Mouse (Mus musculus): ENCODE data around the gene Dclk1. TPM values are rescaled to one million over a fixed set of nuclear protein-coding genes. Genes with fewer than 3 reads are reported as not detected.

Gene Dclk1
- total RNA-seq, 2 experiments from 2014 or later = 4.3 to 5.8 TPM

GRCm38 (mm10) chr3:55333511-55333910, 91.3 kb downstream of the Dclk1 start:
- DNase-seq = no peak

- peak; percentile 55 to 59 for DNase-seq
These were observed 94.7 kb downstream of the Dclk1 start for GRCm38 (mm10) chr3:55336895-55337294.

- DNase-seq = no peak
These were observed 95.5 kb downstream of the Dclk1 start for GRCm38 (mm10) chr3:55337671-55338070.

GRCm38 (mm10) chr3:55342445-55342844, 100.3 kb downstream of the Dclk1 start:
- no peak for DNase-seq

- no peak for DNase-seq
These were observed 105.3 kb downstream of the Dclk1 start for GRCm38 (mm10) chr3:55347371-55348025.

GRCm38 (mm10) chr3:55348026-55348390, 105.8 kb downstream of the Dclk1 start:
- DNase-seq = no peak

DNA sequence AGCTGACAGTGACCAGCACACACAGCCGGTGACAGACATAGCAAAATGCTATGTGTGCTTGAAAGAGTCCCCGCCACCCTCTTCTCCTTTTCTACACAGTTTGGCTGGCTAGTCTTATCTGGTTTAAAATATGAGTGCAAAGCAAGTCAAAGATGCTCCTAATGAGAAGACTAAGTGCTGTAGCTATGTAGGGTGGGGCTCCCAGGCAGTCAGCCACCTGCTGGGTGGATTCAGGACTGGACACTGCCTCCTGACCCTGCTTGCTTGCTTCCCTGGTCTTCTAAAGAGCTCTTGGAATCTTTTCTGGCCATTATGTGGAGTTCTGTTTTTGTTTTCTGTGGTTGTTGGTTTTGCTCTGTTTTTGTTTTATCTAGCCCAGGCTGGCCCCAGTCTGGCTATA, 108.0 kb downstream of the Dclk1 start:
- no peak for DNase-seq

GRCm38 (mm10) chr3:55351281-55352052, 109.3 kb downstream of the Dclk1 start:
- DNase-seq = no peak

GRCm38 (mm10) chr3:55352529-55352928, 110.4 kb downstream of the Dclk1 start:
- DNase-seq = peak; percentile 15 to 18

DNA sequence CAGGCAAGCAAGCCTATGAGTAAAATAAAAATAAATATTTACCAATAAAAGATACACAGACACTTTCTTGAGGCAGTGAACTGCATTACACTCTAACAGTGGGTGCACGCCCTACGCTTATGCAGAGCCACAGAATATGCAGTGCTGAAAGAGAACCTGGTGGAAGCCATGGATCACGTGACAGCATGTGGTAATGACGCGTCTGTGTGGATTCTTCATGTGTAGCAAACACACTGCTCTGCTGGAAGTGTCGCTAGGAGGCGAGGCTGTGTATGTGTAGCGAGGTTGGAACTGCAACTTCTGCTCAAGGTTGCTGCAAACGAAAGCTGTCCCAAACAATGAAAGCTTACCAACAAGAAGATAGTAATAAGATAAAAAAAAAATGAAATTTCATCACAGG, 111.0 kb downstream of the Dclk1 start:
- no peak for DNase-seq

GRCm38 (mm10) chr3:55353909-55354511, 111.8 kb downstream of the Dclk1 start:
- DNase-seq = peak; percentile 51 to 66

- peak; percentile 32 to 81 for DNase-seq
These were observed 112.6 kb downstream of the Dclk1 start for GRCm38 (mm10) chr3:55354765-55355164.

DNA sequence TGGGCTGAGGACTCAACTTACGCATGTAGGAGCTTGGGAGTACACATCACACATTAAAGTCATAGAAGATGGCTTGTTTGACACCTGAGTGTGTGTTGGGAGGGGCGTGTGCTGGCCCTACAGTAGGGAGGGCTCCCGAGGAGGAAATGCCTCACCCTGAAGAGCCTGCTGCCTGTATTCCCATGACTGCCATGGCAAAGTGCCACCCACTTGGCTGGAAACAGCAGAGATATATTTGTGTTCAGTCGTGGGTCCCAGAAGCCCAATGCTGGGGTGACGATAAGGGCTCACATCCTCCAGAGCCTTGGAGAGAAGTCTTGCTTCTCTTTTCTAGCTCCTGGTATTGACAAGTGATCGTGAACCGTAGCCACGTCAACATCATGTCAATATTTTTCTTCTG, 116.3 kb downstream of the Dclk1 start:
- peak in 1 of 2 experiments; percentile 30 for DNase-seq

DNA sequence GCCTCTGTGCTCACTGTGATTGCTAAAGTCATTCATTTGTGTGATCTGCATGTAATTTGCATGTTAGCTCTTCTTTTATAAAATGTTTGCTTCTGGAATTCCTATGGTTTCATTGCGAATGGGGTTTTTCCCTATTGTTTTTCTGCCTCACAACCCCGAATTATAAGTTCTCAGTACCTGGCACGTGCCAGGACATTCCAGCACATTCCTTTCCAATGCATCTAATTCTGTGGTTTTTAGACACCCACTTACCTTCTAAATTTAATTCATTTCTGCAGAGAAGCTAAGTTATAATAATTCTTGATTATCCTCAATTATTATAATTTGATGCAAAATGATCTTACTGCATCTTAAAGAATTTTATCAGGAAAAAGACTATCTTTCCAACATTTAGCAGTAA, 118.7 kb downstream of the Dclk1 start:
- DNase-seq = no peak

DNA sequence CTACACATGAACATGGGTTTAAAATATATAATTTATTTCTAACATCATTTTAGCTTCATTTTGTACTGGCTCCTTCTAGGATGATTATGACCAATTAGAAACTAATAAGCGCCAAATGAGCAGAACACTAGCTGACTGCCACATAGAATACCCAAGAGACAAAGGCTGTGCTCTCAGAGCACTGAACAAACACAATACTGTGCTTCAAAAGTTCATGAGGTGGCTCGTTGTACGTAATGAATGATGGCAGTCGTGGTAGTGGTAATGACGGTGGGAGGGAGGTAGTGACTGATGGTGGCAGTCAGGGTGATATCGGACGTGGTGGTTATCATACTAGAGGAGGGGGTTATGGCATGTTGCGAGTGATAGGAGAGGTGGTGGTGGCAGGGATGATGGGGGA, 125.0 kb downstream of the Dclk1 start:
- no peak for DNase-seq

GRCm38 (mm10) chr3:55369156-55369555, 127.0 kb downstream of the Dclk1 start:
- DNase-seq = no peak

- DNase-seq = peak; percentile 44 to 68
These were observed 131.5 kb downstream of the Dclk1 start for GRCm38 (mm10) chr3:55373689-55374088.

DNA sequence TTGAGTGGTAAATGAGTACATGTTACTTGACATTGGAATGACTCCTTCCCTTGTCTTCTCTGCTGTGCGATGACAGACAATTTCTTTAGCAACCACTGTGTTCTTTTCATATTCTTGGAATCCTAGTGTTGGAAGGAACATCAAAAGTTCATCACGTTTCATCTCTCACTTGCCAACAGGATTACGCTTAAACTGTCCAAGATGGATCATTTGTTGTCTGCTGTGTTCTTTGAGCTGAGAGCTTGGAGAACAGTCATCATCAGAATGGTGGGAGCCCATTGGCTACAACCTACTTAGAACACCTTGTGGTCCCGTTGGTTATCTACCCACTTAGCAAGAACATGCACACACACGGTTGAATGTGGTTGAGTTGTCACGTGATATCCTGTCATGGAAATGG, 136.4 kb downstream of the Dclk1 start:
- no peak for DNase-seq

- no peak for DNase-seq
These were observed 138.3 kb downstream of the Dclk1 start for GRCm38 (mm10) chr3:55380471-55380870.

DNA sequence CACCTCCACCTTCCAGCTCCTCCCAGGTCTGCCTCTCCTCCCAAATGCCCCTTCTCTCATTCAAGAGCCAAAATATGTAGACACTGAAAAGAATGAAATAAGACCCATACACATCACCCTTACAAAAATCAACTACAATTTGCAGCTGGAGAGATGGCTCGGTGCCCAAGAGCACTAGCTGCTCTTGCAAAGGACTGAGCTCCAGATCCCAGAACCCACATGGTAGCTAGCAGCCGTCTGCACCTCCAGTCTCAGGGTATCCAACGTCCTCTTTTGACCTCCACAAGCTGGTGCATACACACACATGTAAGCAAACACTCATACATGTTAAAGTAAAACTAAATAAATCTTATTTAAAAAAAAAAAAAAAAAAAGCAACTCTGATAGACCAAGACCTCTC, 150.4 kb downstream of the Dclk1 start:
- peak; percentile 14 to 54 for DNase-seq

- no peak for DNase-seq
These were observed 151.4 kb downstream of the Dclk1 start for GRCm38 (mm10) chr3:55393549-55393948.

GRCm38 (mm10) chr3:55396792-55397191, 154.6 kb downstream of the Dclk1 start:
- DNase-seq = no peak

All from heart, adult 18-20 months (tissue).